Mouse (Mus musculus) mesoderm, embryonic 11.5 days (tissue): ENCODE results near the gene Alg13.

Experiments used
- DNase-seq: peaks from one replicate; pipeline ENCODE4 v3.0.0-alpha.2; 2012; ENCODE audit warnings: low read depth, low spot score

Gene Alg13

GRCm38 (mm10) chrX:144317548-144318163, at the start of gene Alg13:
TSS of gene Alg13 (plus strand) at chrX:144317804.
- peak; percentile 86 for DNase-seq

GRCm38 (mm10) chrX:144268606-144269005, 49.0 kb upstream of the Alg13 start:
- no peak for DNase-seq

- DNase-seq: no peak
These were observed 16.1 kb upstream of the Alg13 start for GRCm38 (mm10) chrX:144301476-144301875.

- no peak for DNase-seq
These were observed 11.9 kb upstream of the Alg13 start for GRCm38 (mm10) chrX:144305659-144306058.

- no peak for DNase-seq
These were observed 3.6 kb upstream of the Alg13 start for GRCm38 (mm10) chrX:144314041-144314440.

- DNase-seq: no peak
These were observed 2.6 kb upstream of the Alg13 start for GRCm38 (mm10) chrX:144315028-144315427.

GRCm38 (mm10) chrX:144316004-144316403, 1.6 kb upstream of the Alg13 start:
- no peak for DNase-seq

- DNase-seq: peak; percentile 23
These were observed 768 bp downstream of the Alg13 start for GRCm38 (mm10) chrX:144318164-144318979.

GRCm38 (mm10) chrX:144319366-144319765, 1.8 kb downstream of the Alg13 start:
- DNase-seq: peak; percentile 20

- DNase-seq: no peak
These were observed 7.8 kb downstream of the Alg13 start for GRCm38 (mm10) chrX:144325375-144325774.

- no peak for DNase-seq
These were observed 17.9 kb downstream of the Alg13 start for GRCm38 (mm10) chrX:144335332-144336015.

GRCm38 (mm10) chrX:144337938-144338337, 20.3 kb downstream of the Alg13 start:
- no peak for DNase-seq

GRCm38 (mm10) chrX:144338355-144338754, 20.8 kb downstream of the Alg13 start:
- no peak for DNase-seq

GRCm38 (mm10) chrX:144374196-144374595, 56.6 kb downstream of the Alg13 start:
- no peak for DNase-seq

- DNase-seq: peak; percentile 41
These were observed 85.9 kb downstream of the Alg13 start for GRCm38 (mm10) chrX:144403526-144403925.

- DNase-seq: no peak
These were observed 90.4 kb downstream of the Alg13 start for GRCm38 (mm10) chrX:144408036-144408435.

GRCm38 (mm10) chrX:144420259-144420658, 102.7 kb downstream of the Alg13 start:
- DNase-seq: no peak

- no peak for DNase-seq
These were observed 103.5 kb downstream of the Alg13 start for GRCm38 (mm10) chrX:144421091-144421490.

GRCm38 (mm10) chrX:144423848-144424247, 106.2 kb downstream of the Alg13 start:
- no peak for DNase-seq
